Mouse (Mus musculus): ENCODE data around the gene Gpatch4.
A peak's percentile ranks its signal among the peaks of the same experiment; 100 is the strongest.

Gpatch4 gene

DNA sequence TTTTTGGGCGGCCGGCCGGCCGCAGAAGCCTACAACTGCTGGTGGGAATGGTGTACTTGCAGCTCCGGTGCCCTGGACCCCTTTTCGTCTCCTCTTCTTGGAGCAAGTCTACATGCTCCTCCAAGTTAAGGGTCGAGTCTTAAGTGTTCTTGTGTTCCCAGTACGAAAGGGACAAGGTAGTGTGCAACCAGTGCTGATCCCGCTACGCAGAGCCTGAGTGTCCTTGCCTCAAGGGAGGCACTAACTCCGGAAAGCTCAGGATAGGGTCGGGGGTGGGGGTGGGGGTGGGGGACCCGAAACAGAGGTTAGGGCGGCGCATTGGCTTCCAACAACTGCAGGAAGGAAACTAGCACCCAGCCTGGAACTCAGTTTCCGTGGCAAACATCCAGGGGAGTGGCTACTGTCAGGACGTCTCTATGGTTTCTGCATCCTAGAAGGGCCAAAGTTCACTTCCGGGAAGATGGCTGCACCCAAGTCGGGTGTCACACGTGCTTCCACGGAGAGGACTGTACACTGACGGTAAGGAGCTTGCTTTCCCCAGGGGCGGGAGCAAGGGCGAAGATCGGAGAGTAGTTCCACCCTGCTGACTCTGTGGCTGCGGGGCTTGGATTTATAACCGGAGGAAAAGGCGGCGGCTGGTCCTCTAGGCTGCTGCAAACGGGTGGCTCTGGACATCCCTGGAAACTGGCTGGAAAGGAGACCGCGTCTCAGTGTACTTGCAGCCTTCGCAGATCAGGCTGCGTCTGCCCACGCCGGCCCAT is at the start of gene Gpatch4:
Gpatch4 (plus strand) TSS at position 448 of the 761 bp plus-strand sequence.
- DNase-seq (ENCODE audit: low spot score) = peak; percentile 89

DNA sequence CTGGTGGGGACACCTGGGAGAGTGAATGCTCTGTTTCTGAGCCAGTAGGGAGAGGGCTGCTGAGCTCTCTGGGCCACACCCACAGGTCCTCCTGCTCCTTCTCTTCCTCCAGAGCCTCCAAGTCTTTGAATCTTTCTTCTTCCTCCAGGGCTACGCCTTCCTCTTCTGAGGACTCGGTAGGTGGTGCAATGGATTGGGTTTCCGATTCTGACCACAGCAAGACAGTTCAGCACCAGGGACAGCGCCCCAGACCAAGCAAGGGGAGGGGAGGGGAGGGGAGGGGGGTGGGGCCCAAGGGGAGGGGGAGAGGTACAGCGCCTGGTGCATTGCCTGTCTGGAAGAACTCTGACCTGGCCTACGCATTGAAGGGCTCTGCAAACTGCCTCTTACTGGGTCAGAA is 49.5 kb upstream of the Gpatch4 start:
- DNase-seq (ENCODE audit: low spot score) = peak; percentile 32

DNA sequence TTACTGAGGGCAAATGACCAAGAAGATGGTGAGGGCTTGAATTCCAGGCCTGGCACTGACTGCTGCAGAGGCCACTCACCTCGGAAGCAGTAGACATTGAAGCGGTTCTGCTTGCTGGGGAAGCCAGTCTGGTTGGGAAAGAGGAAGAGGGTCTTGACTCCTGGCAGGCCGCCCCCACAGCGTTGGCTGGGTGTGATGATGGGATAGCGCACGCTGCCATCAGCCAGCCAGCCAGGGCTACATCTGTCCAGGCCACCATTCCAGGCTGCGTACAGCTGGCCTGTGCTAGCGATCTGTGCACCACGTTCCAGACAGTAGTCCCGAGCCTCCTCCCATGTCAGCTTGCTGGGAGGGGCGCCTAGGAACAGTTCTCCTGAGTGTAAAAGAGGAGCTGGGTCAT is 47.6 kb upstream of the Gpatch4 start:
- DNase-seq (ENCODE audit: low spot score) = no peak

DNA sequence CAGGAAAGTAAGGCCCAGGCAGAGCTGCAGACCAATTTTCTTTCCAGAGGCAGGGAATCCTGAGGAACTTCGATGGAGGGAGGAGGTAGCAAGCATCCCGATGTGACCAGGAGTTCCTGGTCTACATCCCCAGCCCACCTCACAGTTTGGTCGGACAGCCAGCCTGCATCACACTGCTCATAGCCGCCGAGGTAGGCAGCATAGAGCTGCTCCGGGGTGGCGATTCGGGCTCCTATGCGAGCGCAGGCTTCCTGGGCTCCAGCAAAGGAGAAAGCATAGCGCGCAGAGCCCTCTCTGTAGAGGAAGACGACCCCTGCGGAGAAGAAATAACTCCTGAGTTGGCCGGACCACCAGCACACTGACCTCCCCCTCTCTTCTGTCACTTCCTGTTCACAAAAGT is 46.5 kb upstream of the Gpatch4 start:
- DNase-seq (ENCODE audit: low spot score) = no peak

DNA sequence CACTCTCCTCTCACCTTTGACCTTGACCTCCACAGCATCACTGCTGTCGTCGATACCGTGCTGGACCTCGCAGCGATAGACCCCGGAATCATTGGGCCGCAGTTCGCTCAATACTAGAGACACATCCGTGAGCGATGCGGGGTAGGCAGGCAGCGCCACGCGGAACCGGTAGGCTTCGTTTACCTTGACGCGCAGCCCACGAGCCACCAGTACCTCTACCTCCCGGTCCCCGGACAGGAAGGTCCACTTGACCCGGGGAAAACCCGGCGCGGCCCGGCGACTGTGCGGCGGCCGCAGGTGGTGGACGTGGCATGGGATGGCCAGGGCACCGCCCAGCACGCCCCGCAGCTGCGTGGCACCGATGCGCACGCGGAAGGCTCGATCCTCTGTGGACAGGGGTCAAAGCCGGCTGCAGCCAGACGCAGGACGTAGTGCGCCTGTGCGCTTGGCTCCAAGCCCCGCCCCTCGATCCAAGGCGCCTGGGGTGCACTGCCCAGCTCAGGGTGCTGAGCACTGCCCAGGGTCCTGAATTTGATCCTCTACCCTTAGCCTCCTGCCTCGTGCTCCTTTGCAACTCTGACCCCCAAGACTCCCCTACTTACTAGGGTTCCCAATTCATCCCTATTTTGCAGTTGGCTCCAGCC is 45.8 kb upstream of the Gpatch4 start:
- DNase-seq (ENCODE audit: low spot score) = peak; percentile 18

DNA sequence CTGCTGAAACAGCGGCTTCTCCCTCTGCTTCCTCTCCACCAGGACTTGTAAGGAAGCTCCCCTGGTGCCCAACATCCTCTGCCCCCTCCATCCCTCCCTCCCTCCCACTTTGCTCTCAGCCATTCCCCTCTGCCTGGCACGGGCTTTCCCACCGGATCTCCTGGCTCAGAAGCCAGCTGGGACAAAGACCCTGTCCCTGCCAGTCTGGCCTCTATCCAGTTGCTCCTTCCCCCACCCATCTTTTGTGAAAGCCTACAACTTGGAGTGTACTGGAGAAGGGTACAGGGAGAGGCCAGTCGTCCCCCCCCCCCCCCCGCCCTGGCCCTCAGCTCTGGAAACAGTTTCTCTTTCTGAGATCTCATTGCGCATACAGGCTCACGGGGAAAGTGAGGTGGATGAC is 44.2 kb upstream of the Gpatch4 start:
- DNase-seq (ENCODE audit: low spot score) = no peak

DNA sequence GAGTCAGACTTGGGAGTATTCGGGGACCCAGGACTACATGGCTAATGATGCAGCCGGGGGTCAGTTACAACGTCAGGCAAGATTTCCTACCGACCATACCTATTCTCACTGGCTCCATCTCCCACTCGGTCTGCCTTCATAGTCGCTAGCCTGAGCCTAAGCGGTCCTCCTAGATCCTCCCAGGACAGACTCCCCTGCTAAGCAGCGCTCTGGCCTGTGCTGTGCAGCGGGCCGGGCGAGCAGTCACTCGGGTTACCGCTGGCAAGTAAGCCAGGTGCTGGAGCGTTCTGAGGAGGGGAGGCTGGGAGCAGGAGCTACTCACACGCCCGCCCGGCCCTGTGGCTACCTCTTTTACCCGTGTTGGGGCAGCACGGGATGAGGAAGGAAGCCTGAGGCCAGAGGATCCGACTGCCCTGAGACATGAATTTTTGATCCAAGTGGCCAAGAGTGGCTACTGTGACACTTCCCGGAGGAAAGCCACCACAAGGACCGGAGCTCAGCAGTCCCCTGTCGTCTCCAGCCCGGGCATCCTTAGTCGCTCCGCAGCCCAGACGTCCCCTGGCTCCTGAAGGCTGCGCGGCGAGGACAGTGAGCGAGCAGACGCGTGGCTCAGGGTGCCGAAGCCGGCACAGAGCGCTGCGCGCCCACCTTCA is 43.5 kb upstream of the Gpatch4 start:
- DNase-seq (ENCODE audit: low spot score) = no peak

DNA sequence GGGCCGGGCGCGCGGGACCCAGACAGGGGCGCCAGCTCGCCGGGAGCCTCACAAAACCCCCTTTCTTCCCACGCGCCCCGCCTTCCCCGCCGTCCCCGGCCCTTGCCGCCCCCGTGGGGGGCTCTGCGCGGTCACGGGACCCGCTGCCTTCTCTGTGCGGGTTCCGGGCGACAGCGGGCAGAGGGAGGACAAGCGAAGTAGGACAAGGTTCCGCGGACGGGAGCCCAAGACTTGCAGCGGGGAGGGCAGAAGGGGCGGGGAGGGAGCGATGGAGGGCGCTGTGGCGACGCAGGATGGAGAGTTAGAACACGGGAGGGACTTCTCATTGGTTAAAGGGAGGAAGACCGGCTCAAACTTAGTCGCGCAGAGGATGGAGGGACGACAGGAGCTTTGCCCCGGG is 42.7 kb upstream of the Gpatch4 start, which contains the start of gene Bcan:
Bcan (minus strand) TSS at position 50 of the 400 bp plus-strand sequence.
- DNase-seq (ENCODE audit: low spot score) = no peak

DNA sequence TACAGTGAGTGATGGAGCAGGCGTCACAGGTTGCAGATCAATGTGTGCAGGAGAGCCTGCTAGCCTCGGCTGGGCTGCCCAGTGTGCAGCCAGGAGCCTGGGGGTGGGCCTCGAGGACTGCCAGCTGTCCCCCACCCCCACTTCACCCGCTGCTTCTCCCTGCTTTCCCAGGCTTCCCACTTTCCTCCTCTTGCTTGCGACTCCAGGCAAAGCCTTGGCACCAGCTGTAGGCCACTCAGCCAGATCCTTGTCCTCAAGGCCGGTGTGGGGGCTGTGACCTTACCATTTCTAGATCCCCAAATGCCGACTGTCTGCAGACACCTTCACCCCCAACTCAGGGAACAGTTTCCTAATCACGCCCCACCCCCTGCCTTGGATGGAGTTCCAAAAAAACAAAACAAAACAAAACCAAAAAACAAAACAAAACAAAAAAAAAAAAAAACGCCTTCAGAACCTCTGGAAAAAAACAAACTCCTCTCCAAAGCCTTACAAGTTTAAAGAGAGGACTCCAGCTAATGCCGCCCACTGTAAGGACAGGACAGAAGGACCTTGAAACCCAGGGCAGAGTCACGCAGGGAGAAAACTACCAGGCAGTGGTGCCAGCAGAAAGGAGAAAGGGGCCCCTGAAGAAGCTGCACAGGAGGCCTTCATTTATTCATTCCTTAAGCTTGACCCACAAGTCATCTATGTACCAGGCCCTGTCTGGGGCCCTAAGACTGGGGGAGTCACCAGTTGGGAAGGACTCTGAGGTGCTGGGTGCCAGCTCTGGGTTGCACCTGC is 41.9 kb upstream of the Gpatch4 start:
- DNase-seq (ENCODE audit: low spot score) = no peak

DNA sequence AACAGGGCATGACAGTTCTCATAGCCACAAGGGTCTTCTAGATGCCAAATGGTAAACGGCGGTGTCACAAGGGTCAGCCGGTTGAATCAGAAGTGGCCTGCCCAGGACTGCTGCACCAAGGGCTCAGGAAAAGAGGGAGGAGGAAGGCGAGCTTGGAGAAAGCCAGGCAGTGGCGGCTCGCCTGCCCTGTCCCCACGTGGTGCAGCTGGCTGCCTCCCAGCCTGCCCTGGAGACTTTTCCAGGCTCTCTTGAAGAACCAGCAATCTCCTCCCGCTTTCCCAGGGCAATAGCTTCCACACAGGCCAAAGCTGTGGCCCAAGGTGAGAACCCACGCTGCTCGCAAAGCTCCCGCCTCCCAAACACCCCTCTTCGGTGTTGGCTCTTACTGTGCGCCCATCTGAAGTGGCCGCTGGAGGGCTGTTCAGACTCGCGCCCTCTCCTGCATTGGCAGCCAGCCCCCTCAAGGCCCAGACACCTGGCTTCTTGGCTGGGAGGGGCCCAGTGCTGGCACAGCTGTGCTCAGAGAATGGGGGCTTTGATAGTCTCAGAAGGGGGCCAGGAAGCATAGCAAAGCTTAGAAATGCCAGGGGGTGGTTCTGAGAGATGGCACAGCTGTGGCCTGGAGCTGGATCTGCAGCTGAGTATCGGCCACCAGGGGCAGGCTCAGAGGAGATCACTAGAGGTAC is 40.5 kb upstream of the Gpatch4 start:
- DNase-seq (ENCODE audit: low spot score) = no peak

DNA sequence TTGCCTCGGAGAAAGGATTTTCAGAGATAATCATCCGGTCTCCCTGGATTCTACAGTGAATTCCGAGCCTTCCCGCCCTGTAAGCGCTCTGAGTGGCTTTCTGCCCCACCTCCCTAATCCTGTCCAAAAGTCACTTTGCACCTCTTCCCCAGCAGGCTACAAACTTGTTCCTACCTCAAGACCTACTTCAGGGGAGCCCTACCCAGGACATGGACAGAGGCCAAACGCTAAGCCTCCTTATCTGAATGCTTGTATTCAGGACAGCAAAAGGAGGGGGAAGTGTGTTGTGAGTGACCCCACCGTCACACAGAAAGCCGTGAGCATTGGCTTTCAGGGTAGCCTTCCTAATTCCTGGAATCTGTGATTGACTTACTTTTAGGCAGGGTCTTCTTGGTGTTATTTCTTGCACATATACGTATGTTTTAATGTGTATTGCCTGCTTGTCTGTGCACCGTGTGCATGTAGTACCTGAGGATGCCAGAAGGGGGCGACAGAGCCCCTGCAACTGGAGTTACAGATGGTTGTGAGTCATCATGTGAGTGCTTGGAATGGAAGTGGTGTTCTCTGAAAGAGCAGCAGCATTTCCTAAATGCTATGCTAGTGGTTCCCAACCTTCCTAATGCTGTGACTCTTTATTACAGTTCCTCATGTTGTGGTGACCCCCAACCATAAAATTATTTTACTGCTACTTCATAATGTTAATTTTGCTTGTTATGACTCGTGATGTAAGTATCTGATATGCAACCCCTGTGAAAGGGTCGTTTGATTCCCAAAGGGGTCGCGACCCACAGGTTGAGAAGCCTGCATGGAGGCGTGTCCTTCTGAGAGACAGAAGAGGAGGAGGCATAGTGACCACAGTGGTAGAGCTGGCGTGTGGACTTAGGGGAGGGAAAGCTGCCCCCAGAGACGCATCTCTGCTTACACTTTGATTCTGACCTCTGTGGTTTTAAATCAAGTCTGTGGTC is 36.8 kb upstream of the Gpatch4 start:
- no peak for DNase-seq (ENCODE audit: low spot score)

DNA sequence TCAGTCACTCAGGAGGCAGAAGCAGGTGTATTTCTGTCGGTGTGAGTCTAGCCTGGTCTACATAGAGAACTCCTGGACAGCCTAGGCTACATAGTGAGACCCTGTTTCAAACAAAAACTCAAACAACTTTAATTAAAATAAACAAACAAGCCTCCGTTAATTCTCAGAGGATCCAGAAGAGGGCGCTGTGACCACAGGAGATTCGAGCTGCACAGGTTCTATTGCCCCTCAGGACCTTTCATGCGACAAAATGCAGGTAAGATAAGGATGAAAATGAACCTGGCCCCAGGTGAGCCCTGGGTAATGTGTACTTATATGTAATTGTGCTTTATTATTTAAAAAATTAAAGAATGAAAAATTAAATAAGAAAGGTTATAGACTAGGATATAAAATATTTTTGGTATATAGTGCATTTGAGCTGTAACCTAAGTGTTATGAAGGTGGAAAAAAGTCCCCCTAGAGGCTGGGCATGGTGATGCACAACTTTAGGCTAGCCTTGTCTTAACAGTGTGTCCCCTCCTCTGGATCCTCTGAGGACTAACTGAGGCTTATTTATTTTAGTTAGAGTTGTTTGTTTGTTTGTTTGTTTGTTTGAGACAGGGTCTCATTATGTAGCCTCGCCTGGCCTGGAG is 32.2 kb upstream of the Gpatch4 start:
- no peak for DNase-seq (ENCODE audit: low spot score)

DNA sequence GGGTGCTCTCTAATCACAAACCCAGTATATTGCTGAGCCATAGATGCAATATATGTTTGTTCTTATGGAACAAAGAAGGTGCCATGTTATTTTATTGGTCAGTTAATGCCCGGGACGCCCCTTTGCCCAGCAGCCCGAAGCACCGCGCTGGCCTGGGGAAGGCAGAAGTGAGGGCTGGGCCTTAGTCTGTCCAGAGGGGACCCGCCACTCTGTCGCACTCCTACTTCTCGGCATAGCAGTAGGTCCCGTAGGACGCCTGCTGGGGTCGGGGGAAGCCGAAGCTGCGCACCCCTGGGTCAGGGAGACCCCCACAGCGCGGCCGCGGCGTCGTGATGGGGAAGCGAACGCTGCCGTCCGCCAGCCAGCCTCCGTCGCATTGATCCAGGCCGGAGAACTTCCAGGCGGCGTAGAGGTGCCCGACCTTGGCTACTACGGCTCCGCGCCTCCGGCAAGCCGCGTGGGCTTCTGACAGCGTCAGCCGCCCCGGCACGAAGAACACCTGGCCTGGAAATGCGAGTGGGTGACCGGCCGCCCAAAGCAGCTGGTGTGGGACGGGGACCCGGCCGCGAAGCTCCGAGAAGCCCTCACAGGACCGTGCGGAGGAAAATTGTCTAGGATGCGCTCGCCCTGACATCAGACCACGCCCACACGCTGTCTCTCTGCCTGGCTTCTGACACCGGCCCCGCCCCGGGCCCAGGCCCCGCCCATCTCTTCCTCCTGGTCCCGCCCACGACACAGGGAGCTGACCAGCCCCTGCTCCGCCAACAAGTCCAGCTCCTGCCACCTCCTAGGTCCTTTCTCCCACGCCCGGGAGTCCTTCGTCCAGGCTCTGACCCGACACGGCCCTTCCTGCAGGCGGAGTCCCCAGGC is 20.4 kb upstream of the Gpatch4 start:
- DNase-seq (ENCODE audit: low spot score) = peak; percentile 91

DNA sequence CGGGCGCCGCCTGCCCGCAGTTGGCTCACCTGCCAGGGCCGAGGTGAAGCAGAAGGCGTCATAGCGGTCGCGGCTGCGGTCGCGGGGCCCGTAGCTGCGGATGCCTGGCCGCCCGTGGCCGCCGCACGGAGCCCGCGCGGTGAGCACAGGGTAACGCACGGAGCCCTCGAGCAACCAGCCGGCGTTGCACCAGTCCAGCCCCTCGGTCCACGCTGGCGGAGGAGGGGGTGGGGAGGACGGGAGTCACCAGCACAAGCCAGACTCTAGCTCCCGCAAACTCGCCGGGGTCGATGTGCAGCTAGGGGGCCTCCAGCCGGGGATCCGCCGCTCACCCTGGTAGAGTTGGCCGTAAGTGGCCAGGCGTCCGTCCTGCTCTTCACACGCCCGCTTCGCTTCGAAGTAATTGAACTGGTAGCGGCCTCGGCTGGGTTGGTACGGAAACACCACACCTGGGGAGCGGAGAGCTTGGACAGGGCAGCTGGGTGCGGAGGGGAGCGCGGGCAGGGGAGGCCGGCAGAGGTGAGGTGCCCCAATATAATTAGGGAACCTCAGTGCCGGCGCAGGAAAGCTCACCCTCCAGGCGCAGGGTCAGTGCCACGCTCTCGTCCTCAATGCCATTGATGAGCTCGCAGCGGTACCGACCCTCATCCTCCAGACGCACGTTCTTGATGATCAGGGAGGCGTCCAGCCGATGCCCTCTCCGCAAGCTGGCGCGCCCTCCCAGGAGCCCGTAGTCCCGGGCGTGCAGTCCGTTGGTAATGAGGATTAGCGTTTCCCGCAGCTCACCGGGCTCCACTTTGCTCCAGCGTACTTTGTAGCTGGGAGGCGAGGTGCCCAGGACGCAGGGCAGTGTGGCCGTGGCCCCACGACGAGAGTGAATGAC is 19.5 kb upstream of the Gpatch4 start:
- DNase-seq (ENCODE audit: low spot score) = no peak

DNA sequence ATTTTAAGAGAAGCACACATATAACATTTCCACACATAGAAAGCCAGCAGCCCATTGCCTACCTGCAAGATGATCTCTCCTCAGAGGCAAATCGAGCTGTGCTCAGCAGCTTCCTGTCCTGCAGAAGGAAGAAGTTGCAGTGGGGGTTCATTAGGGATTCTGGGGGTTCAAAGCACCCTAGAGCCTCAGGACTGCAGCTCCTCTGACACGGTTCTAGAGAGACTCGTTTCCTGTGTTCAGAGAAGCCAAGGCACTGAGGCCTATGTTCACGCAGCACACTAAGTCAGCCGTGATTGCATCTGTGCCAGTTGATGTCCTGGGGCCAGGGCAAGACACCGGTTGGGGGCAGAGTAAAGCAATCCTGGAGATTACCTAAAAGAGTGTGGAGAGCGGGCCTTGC is 16.1 kb upstream of the Gpatch4 start:
- DNase-seq (ENCODE audit: low spot score) = no peak

DNA sequence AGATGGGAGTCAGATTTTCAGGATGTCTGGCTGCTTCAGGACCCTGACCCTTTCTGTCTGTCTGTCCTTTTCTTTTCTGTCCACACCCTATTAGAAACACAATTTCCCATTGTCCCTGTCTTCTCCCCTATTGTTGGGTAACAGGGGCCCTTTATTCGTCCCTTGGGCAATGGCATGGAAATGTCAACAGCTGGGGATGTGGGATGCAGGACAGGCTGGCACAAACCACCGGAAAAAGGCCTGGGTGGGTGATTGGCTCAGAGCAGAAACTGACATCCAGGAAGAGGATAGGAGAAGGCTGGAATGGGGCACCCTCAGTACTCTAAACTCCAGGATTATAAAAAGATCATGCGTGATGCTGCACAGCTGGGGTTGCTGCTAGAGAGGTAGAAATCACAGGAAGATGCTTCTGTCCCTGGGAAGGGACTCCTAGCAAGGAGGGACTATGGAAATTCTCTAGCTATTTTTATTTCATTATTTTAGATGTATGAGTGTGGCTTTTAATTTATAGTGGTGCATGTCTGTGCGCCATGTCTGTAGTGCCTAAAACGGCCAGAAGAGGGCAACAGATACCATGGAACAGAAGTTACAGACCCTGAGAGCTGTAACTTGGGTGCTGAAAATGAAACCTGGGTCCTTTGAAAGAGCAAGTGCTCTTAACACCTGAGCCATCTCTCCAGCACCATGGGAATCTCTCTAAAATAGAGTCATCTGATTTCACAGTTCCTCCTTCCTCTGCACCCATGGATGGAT is 15.3 kb upstream of the Gpatch4 start, which contains the start of gene Hapln2:
Hapln2 (minus strand) TSS at position 150 of the 753 bp plus-strand sequence.
- DNase-seq (ENCODE audit: low spot score) = no peak

All from urinary bladder, postnatal 14 days (tissue).